Mouse (Mus musculus) cerebellum, adult 11-12 months (tissue): Measurements from ENCODE around the gene Tiam1.
A peak's percentile ranks its signal among the peaks of the same experiment; 100 is the strongest.

Experiments used
- DNase-seq: peaks from one replicate; pipeline ENCODE4 v3.0.0; 2022

Gene Tiam1

DNA sequence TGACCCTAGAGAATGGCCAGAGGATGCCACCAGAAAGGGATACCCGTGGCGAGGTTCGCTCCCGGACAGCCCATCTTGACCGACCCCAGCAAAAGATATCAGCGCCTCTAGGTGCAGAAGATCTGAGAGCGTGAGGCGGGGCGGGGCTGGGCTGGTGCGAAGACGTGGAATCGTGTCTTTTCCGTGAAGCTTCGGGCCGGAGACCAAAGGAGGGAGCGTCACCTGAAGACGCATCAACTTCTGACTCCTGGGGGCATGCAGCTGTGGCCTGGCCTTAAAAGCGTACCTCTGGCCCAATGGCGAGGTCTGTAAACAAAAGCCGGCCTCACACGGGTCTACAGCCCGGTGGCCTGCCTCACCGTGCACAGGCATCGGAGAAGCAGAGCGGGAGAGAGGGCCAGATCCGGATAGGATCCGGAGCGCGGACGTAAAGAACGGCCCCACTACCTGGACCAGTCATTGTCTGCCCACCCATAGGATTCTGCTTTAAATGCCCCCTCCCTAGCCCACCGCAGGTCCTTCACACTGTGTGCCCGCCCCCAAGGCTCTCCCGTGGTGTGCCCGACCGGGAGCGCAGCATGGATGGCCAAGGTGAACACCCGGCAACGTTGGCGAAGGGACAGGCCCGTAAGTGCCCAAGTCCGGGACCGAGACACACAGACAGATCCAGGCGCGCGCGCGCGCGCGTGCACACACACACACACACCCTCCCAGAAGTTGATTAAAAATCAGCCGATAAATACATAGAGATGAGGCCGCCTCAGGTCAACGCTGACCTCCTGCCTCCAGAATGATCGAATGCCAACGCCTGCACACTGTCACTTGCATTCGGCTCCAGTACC lies 774 bp downstream of the Tiam1 start:
- DNase-seq: peak; percentile 81

DNA sequence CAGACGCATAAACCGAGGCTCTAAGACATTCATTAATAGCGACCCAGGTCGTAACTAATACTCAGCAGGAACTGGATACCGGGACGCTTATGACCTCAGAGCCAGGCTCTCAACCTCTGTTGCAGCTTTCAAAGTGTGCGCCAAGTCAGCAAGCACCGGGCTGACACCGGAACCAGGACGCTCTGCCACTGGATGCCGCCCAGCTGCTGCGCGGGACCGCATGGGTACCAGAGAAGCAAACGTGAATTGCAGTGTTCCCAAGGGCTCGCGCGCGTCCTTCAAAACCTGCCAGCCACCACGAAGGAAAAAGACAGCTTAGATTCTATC lies 1.4 kb downstream of the Tiam1 start:
- no peak for DNase-seq

DNA sequence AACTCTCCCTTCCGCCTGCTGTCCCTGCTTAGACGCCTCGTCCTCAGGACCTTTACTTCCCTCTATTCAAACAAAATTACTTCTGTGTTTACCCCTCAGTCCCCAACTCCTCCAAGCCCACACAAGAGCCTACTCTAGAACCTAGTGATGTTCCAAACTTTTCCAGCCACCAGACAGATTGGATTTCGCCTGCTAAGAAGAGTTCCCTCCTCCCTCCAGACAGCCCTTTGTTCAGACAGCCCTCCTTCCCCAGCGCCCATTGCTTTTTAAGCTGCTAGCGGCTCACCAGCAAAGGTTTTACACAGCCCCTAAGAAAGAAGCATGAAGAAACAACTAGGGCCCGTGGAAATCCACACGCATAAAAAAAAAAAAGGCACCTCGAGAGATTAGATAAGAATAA lies 2.0 kb downstream of the Tiam1 start:
- no peak for DNase-seq

DNA sequence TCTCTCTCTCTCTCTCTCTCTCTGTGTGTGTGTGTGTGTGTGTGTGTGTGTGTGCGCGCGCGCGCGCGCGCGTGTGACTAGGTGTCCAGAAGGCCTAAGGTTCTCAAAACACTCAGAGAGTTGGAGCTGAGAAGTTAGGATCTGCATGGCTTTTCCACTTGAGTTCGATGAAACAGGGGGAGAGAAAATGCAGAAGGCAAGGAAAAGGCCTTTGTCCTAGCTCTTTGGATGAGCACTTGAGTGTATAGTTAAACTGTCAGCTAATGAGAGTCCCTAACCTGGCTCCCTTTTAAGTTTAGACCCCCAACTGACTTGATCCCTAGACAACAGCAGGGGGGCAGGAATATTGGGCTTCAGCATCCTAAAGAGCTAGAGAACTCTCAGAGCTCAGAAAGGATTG lies 3.0 kb downstream of the Tiam1 start:
- DNase-seq: no peak

DNA sequence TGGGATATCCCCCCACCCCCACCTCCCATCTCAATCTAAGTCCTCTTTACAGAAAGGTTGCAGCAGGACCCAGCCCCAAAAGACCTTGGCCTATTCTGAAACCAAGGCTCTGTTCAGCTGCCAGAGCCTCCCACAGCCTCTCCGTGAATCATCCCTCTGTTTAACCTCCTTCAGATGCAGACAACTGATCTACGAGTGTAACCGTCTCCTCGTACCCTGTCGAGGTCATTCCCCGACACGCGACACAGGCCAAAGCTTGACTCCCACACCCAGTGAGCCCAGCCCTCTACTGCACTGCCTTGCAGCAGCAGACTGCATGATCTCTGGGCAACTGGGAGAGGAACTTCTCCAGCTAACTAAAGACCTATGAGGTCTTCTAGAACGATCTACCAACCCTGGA lies 3.9 kb downstream of the Tiam1 start:
- DNase-seq: no peak

DNA sequence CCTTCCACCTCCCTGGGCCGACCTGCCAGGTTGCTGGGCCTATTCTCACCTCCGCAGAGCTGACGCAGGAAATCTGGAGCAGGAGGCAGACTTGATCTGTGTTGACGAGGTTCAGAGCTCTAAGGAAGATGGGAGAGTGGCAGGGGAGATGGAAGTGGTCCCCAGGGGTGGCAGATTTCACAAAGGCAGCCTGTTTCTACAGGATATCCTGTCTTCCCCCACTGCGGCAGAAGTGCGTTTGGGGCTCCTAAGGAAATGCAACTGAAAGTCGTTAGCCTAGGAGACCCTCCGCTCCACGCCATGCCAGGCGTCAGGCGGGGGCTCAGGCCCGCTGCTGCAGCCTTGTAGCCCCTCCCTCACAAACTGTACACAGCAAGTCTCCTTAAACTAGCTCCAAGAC lies 5.4 kb downstream of the Tiam1 start:
- DNase-seq: no peak

DNA sequence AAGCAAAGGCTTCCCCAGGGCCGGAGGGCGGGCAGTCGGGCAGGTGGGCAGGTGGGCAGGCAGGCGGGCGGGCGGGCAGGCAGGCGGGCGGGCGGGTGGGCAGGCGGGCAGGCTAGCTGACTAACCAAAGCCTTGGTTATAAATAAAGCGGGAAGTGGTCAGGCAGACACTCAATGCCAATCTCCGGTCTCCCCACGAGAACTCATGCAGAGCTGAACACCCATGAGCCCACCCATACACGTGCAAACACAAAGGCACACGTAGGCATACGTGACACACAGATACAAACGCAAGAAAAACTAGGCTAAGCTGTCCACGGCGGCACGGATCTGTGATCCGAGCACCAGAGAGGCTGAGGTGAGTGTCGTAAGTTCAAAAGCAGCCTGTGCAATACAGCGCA lies 6.4 kb downstream of the Tiam1 start:
- DNase-seq: no peak

DNA sequence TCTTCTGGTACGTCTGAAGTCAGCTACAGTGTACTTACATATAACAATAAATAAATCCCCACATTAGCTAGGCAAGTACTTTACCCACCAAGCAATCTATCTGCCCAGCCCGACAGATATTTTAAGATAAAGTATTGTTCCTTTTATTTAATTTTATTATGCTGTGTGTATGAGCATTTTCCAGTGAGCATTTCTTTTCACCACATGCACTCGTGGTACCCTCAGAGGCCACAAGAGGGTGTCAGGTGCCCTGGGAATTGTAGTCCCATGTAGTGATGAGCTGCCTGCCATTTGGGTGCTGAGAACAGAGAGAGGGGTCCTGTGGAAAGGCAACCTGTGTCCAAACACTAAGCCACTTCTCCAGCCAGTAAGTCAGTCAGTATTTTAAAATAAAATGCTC lies 8.0 kb downstream of the Tiam1 start:
- DNase-seq: no peak

DNA sequence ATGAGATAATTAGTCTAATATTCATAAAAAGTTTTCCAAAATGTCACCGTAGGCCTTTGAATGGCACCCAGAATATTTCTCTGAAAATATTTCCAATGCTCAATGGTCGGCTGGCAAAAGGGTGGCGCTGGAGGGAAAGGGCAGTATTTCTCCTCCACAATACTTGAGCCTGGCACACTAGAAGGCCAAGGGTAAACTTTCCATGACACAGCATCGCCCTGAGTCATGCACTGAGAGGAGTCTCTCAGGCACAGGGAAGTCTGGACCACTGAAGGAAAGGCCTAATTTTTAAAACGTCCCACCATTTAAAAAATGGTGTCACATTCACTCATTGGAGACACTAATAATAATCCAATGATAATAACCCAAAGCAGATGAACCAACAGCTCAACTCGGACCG lies 9.2 kb downstream of the Tiam1 start:
- no peak for DNase-seq

DNA sequence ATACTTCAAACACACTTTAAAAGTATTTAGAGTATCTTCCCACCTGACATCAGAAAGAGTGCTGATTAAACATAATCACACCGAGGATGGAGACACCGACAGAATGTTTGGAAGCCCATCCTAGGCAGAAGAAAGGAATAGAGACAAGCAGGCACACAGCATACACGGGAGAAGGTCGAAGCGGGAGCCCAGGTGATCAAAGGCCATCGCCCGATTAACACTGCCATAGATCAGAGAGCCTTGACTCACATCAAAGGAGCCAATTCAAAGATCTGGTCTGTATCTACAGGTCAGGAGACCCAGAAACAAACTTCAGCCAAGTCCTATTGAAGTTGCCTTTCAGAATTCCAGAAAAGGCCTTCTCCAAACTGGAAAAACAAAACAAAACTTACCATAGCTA lies 10.8 kb downstream of the Tiam1 start:
- DNase-seq: no peak

DNA sequence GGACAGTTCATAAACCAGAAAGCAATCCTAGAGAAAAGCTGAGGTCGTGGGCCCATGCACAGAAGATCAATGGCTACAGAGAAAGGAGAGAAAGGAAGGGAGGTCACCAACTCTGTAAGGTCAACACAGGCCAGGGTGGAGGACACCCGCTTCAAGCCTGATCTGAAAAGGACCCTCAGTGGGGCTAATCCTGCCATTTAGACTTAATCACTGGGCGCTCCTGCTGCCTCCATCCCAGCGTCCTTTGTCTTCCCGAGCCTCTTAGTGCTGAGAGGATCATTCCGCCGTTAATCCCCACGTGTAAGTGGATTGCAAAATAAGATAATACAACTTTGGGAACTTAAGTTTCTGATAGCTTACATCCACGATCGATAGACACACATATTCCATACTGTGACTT lies 11.2 kb downstream of the Tiam1 start:
- DNase-seq: no peak

DNA sequence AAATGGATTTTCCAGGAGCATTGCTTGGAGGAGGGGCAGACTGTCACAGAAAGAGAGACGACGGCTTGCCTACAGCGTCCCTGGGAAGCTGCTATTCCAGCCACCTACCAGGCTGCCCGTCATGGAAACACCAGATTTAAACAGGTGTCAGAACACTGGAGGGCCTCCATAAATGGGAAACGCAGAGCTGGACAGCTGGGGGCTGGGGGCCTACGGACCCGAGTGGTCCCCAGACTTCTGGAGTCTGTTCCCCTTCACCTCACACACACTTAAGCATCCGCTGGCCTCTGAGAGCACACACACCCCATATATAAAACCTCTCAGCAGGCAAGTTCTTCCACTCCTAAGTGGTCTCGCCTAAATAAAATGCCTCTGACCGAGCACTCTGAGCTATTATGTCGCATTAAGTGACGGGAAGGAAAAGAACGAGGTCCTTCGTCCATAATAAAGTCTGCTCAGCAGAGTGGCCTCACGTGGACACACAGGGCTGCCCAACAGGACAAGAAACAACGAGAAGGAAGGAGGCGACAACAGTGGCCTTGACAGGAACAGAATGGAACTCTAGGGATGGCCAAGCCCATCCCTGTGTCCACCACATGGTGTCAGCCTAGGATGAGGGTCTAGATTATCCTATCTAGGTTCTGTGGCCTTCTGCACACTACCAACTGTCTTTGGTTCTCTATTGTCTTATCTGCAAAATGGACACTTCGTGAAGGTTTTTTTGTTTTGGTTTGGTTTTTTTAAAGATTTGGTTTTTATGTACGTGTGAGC lies 14.6 kb downstream of the Tiam1 start:
- DNase-seq: no peak

DNA sequence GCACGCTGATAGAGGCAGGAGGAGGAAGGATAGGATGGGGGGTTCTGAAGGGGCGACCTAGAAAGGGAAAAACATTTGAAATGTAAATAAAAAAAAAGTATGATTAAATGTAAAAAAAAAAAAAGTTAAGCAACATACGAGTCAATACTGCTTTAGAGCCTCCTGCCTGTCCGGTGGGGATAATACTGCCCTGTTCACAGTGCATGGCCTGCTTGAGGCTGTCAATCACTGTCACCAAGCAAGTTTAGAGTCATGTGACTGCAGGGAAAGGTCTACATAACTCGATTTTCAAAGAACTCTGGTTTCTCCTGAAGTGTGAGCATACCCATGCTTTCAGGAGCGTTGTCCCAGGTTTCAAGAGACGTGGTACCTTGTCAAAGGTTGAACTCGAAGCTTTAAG lies 15.2 kb downstream of the Tiam1 start:
- no peak for DNase-seq

DNA sequence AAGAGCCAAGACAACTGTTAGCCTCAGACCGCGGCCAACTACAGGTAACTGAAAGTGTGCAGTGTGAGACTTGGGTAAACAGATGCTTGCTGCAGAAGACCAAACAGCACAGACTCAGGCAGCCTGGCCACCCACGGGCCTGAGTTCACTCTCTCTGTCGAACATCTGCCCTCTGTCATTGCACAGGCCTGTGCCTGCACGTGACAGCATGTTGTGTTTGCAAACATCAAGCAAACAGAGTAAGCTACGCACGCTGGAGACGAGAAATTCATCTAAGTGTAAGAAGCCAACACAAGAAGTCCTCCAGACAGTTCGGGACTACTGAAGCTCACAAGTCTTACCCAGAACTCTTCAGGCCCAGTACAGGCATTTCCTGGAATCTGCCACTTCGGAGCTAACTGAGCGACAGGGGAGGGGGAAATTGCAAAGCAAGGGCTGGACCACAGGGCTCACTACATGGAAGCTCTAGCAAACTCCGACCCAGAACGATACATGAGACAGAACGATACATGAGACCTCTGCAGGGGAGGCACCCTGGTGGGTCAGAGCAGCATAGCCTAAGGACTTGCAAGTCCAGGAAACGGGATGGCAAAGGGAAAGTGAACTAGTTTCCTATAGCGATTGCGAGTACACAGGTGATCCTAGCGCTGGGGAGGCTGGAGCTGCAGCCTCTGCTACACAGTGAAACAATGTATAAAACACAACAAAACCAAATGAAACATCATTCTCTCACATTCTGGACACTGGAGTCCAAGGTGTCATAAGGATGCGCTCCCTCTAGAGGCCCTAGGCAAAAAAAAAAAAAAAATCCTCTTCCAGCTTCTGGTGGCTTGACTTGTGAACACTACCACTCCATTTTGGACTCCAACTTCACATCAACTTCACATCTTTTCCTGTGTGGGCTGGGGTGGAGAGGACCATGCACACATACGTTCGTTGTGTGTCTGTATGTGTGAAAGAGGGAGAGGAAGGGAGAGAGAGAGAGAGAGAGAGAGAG lies 18.0 kb downstream of the Tiam1 start:
- no peak for DNase-seq

DNA sequence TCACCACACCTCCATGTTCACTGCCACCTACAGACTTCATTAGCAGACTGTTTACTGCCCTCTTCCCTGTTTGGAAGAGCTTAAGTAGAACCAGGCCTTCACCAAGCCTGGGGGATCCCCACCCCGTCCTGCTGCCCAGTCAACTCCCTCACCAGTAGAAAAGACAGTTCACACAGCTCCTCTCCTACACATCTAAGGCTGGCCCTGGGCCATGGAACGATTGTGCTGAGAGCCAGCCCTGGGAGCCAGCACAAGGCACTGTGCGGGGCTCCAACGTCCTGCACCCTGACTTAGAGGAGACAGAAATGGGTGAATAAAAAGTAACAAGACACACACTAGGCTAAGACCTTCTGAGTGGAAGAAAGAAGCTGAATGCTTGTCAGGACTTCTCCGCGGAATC lies 20.5 kb downstream of the Tiam1 start:
- DNase-seq: no peak

DNA sequence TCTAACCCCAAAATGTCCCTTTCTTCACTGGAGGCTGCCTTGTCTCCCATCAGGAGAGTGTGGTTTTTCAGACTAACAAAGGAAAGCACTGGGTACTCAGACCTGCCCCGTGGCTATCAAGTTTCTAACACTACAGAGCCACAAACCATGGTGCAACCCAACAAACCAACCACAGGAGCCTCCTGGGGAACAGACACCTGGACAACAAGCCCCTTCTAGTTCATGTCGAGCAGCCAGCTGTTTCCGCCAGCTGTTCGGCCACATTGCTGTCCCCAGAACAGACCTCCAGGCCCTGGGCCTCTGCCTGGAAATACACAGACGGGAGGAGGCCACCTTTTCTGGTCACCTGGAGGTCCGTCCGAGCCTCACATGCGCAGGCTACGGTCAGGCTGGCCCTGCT lies 21.1 kb downstream of the Tiam1 start:
- DNase-seq: no peak

DNA sequence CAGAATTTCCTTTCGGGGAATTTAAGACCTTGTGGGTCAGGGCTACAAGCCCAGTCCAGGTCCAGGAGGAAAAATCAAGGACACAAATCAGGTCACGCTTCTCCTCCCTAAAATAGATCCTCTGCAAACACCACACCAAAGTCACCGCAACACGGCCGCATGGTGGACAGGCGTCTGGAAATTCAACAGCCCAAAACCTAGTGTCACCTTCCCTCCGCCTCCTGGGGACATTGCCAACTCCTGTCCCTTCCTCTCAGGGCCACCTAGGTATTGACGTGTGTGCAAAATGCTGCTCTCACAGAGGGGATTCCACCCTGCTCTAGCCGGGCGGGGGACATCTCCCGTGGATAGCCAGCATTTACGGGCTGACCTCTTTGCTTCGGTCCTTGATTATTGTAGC lies 21.8 kb downstream of the Tiam1 start:
- peak; percentile 74 for DNase-seq

DNA sequence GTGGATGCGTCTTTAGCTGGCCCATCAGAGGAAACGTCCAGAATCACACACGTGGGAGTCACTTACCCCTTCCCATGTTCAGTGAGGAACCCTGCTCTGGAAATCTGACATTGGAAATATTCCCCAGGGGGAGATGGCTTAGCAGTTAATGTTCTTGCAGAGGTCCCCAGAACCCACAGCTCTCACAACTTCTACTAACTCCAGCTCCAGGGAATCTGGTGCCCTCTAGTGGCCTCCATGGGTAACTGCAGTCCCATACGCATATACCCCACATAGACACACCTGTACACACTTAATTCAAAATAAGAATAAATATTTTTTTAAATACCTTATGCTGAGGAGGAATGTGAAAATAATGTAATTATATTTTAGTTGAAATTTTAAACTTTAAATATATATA lies 23.6 kb downstream of the Tiam1 start:
- no peak for DNase-seq

DNA sequence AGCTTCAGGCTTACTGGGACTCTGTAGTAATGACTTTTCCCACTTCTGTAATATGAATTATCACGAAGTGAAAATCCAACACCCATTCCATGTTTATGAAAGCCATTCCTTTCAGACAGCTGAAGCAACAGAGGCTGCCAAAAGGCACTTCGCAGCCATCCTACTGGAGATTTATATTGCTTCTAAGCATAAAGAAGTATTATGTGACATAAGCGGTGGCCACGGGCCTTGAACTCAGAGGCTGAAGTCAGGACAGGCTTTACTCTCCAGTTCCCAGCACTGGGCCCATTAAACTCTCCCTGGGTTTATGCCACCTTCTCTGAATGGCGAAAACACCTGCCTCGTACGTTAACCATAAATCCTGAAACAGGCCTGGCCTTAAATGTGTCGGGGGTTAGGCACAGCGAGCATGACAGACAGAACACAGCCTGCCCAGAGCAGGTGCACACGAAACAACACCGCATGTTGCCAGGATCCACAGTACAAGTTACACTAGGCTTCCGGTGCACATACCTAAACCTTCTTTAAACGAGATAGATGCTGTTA lies 26.9 kb downstream of the Tiam1 start:
- no peak for DNase-seq

DNA sequence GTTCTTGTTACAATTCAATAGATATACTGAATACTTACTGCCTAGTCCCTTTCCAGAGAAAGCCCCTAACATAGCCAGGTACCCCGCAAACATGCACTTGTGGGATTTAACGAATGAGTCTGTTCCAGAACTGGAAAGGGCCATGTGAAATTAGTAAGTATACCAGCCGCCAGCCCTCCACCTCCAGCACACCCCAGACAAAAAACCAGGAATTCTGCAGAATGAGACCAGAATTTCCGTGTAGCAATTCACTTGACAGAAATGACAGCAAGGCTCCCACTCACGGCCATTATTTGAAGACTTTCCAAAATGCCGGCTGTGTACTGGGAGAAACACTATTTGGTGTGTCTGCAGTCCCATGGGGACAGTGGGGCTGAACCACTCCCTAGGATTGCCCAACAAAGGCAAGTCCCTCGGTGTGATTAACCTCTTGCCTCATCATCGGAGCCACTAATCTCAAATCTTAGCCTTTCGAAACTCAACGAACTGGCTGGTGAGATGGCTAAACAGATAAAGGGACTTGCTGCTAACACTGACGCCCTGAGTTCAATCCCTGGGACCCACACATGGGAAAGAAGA lies 30.9 kb downstream of the Tiam1 start:
- DNase-seq: no peak

DNA sequence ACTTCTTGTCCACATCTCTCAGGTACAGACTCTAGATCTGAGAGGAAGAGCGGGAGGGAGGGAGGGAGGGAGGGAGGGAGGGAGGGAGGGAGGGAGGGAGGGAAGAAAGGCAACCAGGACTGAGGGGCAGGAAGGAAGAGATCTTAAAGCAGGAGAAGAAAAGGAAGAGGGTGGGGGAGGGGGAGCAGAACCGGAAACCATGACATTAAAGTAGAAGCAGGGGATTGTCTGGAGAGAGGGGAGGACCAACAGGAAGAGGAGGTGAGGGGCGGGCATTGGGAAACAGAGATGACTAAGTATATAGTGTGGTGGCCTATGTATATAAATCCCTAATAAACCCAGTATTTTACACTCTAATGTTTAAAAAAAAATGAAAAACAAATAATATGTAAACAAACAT lies 34.1 kb downstream of the Tiam1 start:
- no peak for DNase-seq

DNA sequence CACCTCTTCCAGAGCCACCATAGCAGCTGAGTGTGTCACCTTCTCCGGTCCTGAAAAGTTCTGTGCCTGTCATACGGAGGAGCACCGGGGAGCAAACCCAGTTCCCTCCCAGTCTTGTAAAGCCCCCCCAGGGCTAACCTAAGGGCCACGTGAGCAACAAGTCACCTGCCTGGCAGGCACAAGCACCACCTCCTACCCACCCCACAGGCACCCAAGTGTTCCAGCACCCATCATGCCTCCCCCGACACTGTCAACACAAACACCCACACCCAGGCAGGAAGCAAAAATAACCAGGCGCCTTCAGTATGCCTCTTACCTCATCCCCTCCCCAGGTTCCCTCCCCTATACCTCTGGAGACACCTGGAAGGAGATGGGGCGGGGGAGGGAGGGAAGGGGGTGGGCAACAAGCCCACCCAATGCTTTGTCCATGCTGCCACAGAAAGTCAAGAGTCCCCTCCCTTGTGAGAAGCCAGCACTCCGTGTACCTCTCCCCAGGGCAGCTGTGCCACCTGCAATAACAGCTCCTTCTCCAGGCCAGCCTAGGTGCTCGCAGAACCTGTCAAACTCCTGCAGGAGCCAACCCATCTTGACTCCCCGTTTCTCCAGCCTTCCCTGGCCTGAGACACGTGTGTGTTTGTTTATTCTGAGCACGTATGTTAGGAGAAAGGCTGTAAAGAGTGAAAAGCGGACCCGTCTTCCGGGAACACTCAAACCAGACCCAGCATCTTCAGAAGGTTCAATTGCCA lies 38.7 kb downstream of the Tiam1 start:
- no peak for DNase-seq
